Mouse (Mus musculus): ENCODE measurements around the gene Tead4.
"Not testable (repeated sequence)": the region's sequence is repeated elsewhere in the genome, so short reads cannot be mapped to it uniquely, and the experiment has no call there.

Tead4 gene

GRCm38 (mm10) chr6:128300134-128301001 is at the start of gene Tead4:
Gene Tead4 (minus strand): TSS chr6:128300823.
- DNase-seq = peak; percentile 67

- DNase-seq = no peak
Observed at GRCm38 (mm10) chr6:128349711-128350110, 49.1 kb upstream of the Tead4 start.

DNA sequence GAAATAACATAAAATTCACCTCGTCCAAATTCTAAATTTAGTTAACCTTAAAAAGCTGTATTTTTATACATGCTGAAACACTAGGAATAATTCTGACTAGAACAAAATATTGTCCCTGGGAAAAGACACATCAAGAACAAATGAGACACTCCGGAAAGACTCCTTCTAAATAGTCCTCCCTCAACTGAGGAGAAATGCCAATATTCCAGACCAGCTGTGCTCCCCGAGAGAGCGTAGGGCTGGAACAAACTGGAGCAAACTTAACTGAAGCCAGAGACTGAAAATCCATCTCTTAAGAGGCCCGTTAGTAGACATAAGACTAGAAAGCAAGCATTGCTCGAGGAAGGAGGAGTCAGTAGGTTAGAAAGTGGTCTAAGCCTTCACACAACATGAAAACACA is 46.2 kb upstream of the Tead4 start:
- no peak for DNase-seq

DNA sequence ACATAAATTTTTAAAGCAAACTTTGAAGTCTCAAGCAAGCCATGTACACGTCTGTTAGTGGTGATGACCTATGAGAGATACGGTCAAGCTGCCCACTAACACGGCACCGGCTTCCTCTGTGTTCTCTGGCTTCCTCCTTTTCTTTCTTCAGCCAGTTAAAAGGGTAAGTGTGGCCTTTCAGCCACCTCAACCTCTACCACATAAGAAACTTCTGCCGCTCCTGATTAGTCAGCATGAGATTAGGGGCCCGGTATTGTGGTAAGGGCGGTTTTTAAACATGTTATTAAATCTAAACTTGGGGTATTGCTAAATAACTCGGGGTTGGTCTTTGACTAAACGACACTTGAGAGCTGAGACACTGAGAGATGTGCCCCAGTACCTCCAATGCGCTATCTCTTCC is 45.0 kb upstream of the Tead4 start:
- DNase-seq = no peak

GRCm38 (mm10) chr6:128341956-128342723 is 41.5 kb upstream of the Tead4 start:
- DNase-seq = no peak

DNA sequence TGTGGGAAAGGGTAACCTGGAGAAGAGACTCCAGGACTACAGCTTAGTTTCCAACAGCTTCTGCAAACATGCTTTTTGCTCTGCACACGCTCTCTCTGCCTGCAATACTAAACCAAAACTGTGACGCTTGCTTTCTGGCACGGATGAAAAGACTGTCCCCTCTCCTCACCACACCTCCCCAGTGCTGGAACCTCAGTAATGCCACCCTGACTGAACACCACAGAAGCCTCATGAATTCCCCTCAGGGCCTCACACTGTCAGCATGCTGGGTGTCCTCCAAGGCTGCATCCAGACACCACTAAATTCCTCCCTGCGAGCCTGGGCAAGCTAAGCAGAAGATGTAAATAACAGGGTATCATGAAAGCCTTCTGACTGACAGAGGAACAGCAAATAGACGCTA is 38.3 kb upstream of the Tead4 start:
- no peak for DNase-seq

- DNase-seq = no peak
Observed at GRCm38 (mm10) chr6:128337467-128337866, 36.8 kb upstream of the Tead4 start.

DNA sequence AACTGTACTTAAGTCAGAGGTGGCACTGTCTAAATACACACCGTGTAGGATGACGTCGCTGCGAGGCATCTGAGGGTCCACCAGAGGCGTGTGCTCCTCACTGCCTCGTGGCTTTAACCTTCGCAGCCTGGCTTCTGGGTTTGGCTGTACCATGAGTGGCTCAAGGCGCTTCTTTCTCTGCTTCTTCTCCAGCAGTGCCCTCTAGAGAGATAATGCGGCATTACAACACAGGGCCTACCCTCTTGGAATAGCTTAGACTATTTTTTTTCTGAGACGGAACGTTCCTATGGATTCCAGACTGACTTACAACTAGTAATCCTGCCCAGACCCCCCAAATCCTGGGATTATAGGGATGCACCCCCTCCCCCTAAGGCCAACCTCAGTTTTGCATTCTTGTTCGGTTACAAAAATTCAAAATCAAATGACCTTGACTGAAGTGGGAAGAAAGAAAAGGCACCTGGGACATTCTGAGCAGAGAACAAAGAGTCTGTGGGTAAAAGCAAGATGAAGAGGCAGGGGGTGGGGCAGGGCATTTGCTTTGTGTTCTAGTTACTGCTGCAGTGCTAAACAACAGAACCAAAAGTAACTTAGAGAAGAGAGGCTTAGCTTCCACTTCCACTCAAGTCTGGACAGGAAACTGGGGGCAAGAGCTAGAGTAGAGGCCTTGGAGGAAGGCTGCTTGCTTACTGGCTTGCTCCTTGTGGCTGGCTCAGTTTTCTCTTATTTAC is 33.9 kb upstream of the Tead4 start:
- peak; percentile 62 for DNase-seq

DNA sequence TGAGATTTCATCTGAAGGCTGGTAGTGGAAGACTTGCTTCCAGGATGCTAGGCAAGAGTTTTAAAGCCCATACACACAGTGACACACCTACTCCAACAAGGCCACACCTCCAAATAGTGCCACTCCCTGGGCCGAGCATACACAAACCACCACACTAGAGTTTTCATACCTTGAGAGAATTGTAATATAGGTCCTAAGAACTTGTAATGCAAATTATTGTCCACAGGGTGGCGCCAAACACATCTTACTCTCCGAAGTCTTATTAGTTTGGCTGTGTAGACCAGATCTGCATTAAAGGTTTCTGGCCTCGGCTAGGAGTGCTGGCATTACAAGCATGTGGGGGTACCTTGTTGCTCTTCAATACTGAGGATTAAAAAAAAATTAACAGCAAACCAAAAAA is 17.7 kb upstream of the Tead4 start:
- DNase-seq = peak; percentile 52

- DNase-seq = no peak
Observed at GRCm38 (mm10) chr6:128315597-128315996, 15.0 kb upstream of the Tead4 start.

DNA sequence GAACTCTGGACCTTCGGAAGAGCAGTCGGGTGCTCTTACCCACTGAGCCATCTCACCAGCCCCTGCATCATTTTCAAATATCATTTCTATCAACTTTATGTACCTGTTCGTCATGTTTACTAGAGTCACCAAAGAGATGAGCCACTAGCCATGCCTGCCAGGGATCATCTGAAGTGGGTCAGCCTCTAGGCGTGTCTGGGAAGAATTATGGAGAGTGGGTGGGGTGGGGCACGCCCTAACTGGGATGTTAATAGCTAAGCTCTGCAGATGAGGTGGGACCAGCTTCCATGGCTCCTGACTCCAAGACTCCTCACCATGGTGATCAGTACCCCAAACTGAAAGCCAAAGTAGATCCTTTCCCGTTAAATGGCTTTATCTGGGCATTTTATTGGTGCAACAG is 14.2 kb upstream of the Tead4 start:
- DNase-seq = no peak

- DNase-seq = peak; percentile 54
Observed at GRCm38 (mm10) chr6:128308311-128308710, 7.7 kb upstream of the Tead4 start.

DNA sequence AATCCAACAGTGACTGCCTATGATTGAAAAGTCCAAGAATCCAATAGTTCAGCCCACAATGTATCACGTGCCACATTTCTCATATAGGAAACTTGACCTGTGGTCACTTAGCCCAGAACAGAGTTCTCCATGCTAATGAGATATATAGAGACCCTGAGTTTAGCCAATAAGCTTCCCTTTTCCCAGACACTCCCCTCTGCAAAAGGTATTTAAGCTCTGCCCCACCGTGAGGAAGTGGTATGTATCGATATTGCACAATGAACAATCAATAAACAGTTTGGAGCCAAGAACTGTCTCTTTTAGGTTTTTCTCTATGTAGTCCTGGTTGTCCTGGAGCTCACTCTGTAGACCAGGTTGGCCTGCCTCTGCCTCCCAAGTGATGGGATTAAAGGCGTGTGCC is 4.2 kb upstream of the Tead4 start:
- DNase-seq = no peak

- DNase-seq = not testable (repeated sequence)
Observed at GRCm38 (mm10) chr6:128302640-128303039, 2.0 kb upstream of the Tead4 start.

GRCm38 (mm10) chr6:128301891-128302290 is 1.3 kb upstream of the Tead4 start:
- no peak for DNase-seq

DNA sequence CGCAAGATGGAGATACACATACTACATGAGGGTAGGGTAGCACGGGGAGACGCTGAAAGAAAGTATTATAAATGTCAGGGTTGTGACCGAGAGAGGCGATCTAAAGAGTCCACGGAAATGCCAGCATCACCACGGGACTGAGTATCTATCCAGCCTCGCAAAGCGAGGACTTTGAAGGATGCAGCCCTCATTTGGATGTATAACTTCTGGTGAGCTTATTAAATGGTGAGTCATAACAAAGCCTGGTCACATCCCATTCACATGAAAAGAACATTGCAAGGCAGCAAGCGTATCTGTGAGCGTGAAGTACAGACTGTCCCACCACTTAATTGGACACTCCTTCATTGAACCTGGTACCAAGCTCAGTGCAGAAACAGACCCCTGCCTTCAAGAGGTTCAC is 835 bp upstream of the Tead4 start:
- no peak for DNase-seq

DNA sequence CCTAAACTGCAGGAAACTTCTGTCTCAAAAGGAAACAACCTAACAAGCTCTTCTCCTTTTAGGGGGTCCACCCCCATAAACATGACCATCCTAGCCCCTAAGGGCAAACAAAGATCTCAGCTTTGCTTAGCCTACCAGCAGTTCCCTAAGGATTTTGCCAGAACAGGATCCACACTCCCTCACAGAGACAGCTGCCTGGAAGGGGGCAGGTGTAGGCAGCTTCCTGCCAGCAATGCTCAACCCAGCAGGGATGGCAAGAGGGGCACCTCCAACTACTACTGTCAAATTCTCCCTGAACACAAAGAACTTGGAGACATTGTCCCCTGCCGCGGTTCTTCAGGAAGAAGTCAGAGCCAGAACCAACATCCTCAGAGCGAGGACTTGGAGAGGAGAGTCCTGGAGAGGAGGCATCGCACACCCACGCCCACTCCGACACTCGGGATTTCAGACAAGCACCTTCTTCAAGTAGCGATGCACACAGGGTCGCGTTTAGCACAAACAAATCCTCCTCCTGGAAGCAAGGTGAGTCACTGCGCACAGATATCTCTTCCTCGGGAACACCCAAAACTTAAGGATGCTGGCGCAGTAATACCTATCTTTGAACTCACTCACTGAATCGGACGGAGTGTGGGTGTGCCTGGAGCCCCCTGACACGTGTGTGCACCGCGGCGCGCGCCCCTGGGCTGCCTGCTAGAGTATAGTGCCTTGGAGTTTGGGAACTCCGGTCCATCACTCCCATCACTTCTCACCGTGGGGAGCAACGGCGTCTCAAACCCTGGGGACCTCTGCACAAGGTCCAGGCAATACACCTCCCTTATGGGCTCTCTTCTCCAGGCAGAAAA is 1.1 kb downstream of the Tead4 start:
- DNase-seq = peak; percentile 21

DNA sequence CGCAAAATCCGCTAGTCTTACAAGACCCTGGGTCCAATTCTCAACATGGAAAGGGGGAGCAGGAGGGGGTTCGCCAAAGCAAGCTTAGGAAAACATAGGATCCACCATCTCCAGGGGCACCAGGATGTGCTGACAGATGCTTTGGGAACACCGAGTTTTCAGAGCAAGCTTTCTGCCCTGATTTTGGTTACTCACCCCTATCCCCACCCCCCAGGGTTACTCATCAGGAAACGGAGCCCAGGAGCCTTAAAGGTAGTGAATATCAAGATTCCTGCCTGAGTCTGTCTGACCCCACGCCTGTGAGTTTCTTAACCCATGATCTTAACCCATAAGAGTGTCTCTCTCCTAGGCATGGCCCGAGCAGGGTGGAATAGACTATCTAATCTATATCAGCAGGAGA is 2.4 kb downstream of the Tead4 start:
- no peak for DNase-seq

GRCm38 (mm10) chr6:128296750-128297393 is 3.8 kb downstream of the Tead4 start:
- DNase-seq = peak; percentile 87

- peak; percentile 83 for DNase-seq
Observed at GRCm38 (mm10) chr6:128295876-128296749, 4.5 kb downstream of the Tead4 start.

DNA sequence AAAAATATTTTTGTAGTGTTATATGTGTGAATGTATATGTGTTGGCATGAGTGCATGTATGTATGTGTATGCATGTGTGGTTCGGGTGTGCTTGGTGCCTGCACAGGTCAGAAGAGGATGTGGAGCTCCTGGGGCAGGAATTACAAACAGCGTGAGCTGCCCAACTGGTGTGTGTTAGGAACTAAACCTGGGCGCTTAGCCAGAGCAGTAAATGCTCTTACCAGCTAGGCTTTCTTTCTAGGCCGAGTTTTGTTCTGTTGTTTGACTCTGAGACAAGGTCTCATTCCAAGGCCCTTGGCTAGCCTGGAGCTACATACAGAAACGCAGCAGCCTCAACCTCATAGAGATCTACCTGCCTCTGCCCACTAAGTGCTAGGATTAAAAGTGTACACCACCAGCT is 9.3 kb downstream of the Tead4 start:
- no peak for DNase-seq
